Mouse (Mus musculus) thymus, adult 2 months (tissue): ENCODE data around the gene Cog8. TPM values are rescaled to one million over a fixed set of nuclear protein-coding genes. Genes with fewer than 3 reads are reported as not detected.
"Not testable (repeated sequence)": the region's sequence is repeated elsewhere in the genome, so short reads cannot be mapped to it uniquely, and the experiment has no call there.

Experiments
- DNase-seq: peaks from one replicate; pipeline ENCODE4 v3.0.0; 2021
- H3K27ac ChIP-seq: fragments of 200-500 bp; 2 replicates; pipeline ENCODE4 v1.5.1; 2012; ENCODE audit warnings: low read length, control low read depth; ENCODE audit not compliant: control insufficient read depth, insufficient read depth
- H3K27me3 ChIP-seq: fragments of 200-500 bp; 2 replicates; pipeline ENCODE4 v1.6.1; 2012; ENCODE audit warnings: mild to moderate bottlenecking, low read length, moderate library complexity, mixed read lengths; ENCODE audit not compliant: control insufficient read depth, insufficient read depth
- H3K36me3 ChIP-seq: fragments of 200-500 bp; 2 replicates; pipeline ENCODE4 v1.6.1; 2012; ENCODE audit warnings: mild to moderate bottlenecking, low read length, moderate library complexity; ENCODE audit not compliant: control insufficient read depth, insufficient read depth
- H3K4me1 ChIP-seq: fragments of 200-500 bp; replicated peaks from 2 replicates; pipeline ENCODE4 v1.6.1; 2012; ENCODE audit warnings: low read length; ENCODE audit not compliant: control insufficient read depth, insufficient read depth
- H3K4me3 ChIP-seq: fragments of 200-500 bp; 2 replicates; pipeline ENCODE4 v1.5.1; 2012; ENCODE audit warnings: mild to moderate bottlenecking, low read length, control low read depth, moderate library complexity; ENCODE audit not compliant: control insufficient read depth, insufficient read depth
- CTCF ChIP-seq: fragments of 200-500 bp; IDR thresholded peaks from 2 replicates; pipeline ENCODE4 v1.5.1; 2012; ENCODE audit warnings: mild to moderate bottlenecking, control low read depth, low read length, moderate library complexity, borderline replicate concordance; ENCODE audit not compliant: control insufficient read depth, poor library complexity, insufficient read depth; ENCODE audit errors: extremely low read depth
- POLR2A ChIP-seq: fragments of 200-500 bp; IDR thresholded peaks from 2 replicates; pipeline ENCODE4 v1.6.1; 2012; ENCODE audit warnings: mild to moderate bottlenecking, low read length, control low read depth, moderate library complexity; ENCODE audit not compliant: control insufficient read depth, poor library complexity, insufficient read depth; ENCODE audit errors: extremely low read depth
- WGBS: fragments of 180-500 bp; shearing (Covaris S2); methylation state at CpG from one replicate; pipeline ENCODE4 v1.1.7; 2018; 5-methylcytosine and 5-hydroxymethylcytosine counted together
- polyA plus RNA-seq: library from polyadenylated mRNA; depleted of rRNA; stranded (reverse); fragments of >200 nt; gene quantifications from 2 replicates; pipeline ENCODE4 v1.2.3, GENCODE M21; 2012

Gene Cog8
- polyA plus RNA-seq, 1 experiment = 68.6 TPM

DNA sequence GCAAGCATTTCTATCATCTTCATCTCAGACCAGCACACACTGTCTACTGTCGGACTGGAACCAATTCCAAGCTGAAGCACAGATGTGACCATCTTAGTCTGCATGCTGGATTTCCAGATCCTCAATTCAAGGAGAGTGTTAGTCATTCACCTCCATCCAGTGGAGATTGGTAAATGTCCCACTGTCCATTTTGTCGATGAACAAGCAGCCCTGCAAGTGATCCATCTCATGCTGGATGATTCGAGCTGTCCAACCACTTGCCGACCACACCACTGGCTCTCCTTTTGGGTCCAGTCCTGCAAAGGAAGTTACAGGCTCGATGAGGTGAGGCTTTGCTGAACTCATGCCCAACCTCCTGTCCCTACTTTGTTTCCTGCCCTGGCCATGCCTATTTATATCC lies 9.5 kb downstream of the Cog8 start:
- peaks cover 60% of the 10 kb centered on the region for H3K36me3 ChIP-seq
- no peak overlapping the region for H3K4me3 ChIP-seq
- H3K27ac ChIP-seq = no peak overlapping the region
- peaks cover 3% of the 10 kb centered on the region; the same call in 1 of the 2 replicates for H3K4me1 ChIP-seq
- DNase-seq = no peak
- no peaks in the 10 kb centered on the region for H3K27me3 ChIP-seq
- WGBS = 76% methylated on average over 5 of the region's 5 CpGs
- TF ChIP-seq CTCF (no peak), POLR2A (no peak)

DNA sequence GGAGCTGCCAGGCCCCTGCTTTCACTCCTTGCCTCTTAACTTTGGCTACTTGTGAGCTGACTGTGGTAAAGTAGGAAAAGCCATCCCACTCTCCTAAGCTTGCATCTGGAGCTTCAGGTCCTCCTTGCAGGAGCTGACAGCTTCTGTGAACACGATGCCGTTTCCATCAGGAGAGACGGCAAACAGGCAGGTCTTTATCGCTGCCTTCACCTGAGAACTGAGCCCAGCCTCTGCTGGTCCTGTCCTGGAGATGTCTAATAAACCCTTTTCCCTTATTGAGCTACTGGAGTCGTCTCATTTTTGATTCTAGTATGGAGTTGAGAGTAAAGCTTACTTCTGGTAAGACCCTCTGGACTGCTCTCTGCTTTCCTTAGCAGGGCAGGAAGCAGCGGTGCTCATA lies 11.0 kb downstream of the Cog8 start:
- H3K36me3 ChIP-seq = peaks cover 68% of the 10 kb centered on the region
- 91% methylated on average over 6 of the region's 6 CpGs for WGBS

DNA sequence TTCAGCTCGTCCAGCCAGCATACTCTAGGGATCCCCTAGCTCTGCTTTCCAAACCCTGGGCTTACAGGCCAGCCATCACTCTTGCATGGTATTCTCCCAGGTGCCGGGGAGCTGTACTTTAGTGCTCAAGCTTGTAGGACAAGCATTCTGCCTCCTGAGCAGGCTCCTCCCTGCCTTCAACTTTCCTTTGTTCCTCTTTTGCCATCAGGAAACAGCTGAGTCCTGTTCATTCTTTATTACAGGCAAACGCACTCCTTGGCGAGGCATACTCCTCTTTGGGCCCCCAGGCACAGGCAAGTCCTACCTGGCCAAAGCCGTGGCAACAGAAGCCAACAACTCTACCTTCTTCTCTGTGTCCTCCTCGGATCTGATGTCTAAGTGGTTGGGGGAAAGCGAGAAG lies 15.9 kb downstream of the Cog8 start:
- H3K36me3 ChIP-seq = peaks cover 77% of the 10 kb centered on the region
- H3K4me3 ChIP-seq = no peak overlapping the region
- TF ChIP-seq POLR2A (no peak), CTCF (no peak)
- no peak for DNase-seq
- no peak overlapping the region for H3K27ac ChIP-seq
- H3K27me3 ChIP-seq = no peaks in the 10 kb centered on the region
- WGBS = 73% methylated on average over 7 of the region's 7 CpGs
- H3K4me1 ChIP-seq = no peaks in the 10 kb centered on the region

More for the DNA sequence above, 11.0 kb downstream of the Cog8 start:
- Histone ChIP-seq H3K27me3 (no peaks in the 10 kb centered on the region), H3K4me3 (no peak overlapping the region), H3K27ac (no peak overlapping the region), H3K4me1 (peaks cover 3% of the 10 kb centered on the region; the same call in 1 of the 2 replicates)
- no peak for TF ChIP-seq CTCF
- no peak for TF ChIP-seq POLR2A
- no peak for DNase-seq

DNA sequence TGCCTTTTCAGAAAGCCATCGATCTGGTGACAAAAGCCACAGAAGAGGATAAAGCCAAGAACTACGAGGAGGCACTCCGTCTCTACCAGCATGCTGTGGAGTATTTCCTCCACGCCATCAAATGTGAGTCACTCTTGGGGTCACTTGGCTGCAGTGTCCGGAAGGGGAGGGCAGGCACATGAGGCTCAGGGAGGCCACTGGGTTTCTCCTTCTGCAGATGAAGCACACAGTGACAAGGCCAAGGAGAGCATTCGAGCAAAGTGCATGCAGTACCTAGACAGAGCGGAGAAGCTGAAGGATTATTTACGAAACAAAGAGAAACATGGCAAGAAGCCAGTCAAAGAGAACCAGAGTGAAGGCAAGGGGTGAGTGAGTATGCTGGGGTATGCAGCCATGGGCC lies 19.9 kb downstream of the Cog8 start:
- Histone ChIP-seq H3K4me1 (peaks cover 8% of the 10 kb centered on the region), H3K27me3 (no peaks in the 10 kb centered on the region), H3K36me3 (peaks cover 37% of the 10 kb centered on the region), H3K27ac (no peak overlapping the region), H3K4me3 (no peak overlapping the region)
- TF ChIP-seq POLR2A (no peak), CTCF (no peak)
- DNase-seq = no peak
- 95% methylated on average over 8 of the region's 8 CpGs for WGBS

DNA sequence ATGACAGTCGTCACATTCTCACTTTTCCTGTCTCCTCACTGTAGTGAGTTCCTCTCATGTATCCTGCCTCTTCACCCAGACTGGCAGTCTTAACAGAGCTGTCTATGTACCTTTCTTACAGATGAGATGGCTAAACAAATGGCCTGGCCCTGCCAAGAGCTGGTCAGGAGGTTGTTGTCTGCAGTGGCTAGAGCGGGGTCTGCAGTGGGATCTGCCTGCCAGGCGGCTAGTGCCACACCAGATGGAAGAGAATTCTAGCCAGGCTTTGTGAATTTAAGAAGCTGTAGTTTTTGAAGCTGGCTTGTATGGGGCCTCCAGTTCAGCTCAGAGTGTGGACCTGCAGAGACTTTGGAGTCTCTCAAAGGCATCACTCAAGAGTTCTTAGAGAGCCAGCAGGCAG lies 20.8 kb downstream of the Cog8 start:
- H3K36me3 ChIP-seq = peaks cover 27% of the 10 kb centered on the region
- WGBS = 98% methylated on average over 3 of the region's 3 CpGs
- H3K27me3 ChIP-seq = no peaks in the 10 kb centered on the region
- H3K27ac ChIP-seq = no peak overlapping the region
- no peak overlapping the region for H3K4me3 ChIP-seq
- H3K4me1 ChIP-seq = peaks cover 8% of the 10 kb centered on the region
- TF ChIP-seq CTCF (no peak), POLR2A (no peak)
- no peak for DNase-seq

DNA sequence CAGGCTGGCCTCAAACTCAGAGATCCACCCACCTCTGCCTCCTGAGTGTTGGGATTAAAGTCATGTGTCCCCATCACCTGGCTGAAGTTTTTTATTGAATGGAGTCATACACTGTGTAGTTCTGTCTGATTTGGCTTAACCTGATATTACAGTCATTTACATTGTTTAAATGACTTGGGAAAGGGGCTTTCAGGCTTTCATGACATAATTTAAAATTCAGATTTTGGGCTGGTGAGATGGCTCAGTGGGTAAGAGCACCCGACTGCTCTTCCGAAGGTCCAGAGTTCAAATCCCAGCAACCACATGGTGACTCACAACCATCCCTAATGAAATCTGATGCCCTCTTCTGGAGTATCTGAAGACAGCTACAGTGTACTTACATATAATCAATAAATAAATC lies 22.9 kb downstream of the Cog8 start:
- H3K4me1 ChIP-seq, H3K27me3 ChIP-seq, H3K4me3 ChIP-seq, DNase-seq, H3K27ac ChIP-seq: not testable (repeated sequence)
- WGBS = 99% methylated on average over 2 of the region's 2 CpGs
- peaks cover 12% of the 10 kb centered on the region for H3K36me3 ChIP-seq

DNA sequence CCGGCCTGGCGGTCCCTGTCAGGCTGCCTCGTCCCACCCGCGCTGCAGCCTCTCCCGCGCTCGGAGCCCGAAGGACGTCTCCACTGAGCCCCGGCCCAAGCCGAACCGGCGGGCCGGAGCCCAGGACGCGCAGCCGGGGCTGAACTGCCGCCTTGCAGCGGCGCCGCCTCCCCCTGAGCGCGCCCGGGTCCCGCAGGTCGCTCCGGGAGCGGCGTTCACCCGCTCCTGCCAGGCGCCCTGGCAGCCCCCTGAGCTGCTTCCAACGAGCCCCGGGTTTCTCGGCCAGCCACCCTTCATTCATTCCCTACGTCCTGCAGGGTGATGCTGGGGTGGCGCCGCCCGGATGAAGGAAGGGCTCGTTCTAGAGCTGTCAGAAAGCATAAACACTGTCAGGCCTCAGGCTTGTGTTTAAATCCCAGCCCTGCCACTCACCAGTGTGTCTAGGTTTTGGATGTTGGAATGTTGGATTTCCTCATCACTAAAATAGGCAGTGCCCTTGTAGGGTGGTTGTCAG lies 24.9 kb downstream of the Cog8 start:
- Histone ChIP-seq H3K36me3 (peaks cover 3% of the 10 kb centered on the region; the same call in 1 of the 2 replicates), H3K4me1 (peaks cover 8% of the 10 kb centered on the region), H3K27me3 (no peaks in the 10 kb centered on the region), H3K27ac (no peak overlapping the region), H3K4me3 (peak overlapping the region; percentile 89)
- DNase-seq = no peak
- under 1% methylated on average over 40 of the region's 40 CpGs for WGBS
- TF ChIP-seq CTCF (no peak), POLR2A (no peak)
